Mouse (Mus musculus): ENCODE measurements around the gene Uba52.

Gene Uba52

GRCm38 (mm10) chr8:70510228-70510915 lies at the start of gene Uba52:
TSS of gene Uba52 (minus strand) at chr8:70510801.
- peak; percentile 99 for DNase-seq (ENCODE audit: low spot score)

DNA sequence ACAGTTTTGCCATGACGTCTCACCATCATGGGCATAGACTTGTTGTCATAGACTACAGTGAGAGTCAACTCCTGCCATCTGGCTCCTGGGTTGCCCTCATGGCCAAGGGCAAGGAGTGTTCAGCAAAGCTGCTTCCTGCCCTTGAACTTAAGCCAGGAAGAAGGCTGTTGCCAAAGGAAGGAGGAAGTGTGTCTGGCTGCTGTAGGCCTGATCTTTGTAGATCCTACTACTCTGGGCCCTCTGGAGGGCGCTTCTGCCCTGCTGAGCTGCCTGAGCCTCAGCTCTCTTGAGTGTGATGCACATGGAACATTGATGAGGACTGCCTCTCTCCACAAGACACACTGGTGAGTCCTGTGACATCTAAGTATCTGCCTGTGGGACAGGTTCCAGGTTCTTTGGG lies 49.5 kb upstream of the Uba52 start:
- DNase-seq (ENCODE audit: low spot score): peak; percentile 8

GRCm38 (mm10) chr8:70558983-70559382 lies 48.4 kb upstream of the Uba52 start:
- DNase-seq (ENCODE audit: low spot score): no peak

DNA sequence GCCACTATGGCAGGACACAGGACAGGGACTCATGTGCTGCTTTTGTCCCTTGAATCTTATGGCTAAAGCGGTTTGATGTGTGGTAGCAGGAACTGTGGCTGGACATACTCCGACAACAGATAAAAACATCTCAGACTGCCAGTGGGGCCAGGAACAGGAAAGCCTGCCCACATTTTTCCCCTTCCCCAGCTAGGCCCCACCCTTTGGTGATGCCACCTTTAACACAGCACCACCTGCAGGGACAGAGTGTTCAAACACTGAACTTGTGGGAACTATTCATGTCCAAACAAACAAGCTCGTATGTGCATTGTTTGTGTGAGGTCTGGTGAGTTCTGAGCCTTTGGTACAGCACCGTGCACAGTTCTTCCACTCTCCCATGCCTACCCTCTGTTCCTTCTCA lies 47.7 kb upstream of the Uba52 start:
- DNase-seq (ENCODE audit: low spot score): no peak

GRCm38 (mm10) chr8:70555079-70555747 lies 44.6 kb upstream of the Uba52 start:
- no peak for DNase-seq (ENCODE audit: low spot score)

GRCm38 (mm10) chr8:70553740-70554139 lies 43.1 kb upstream of the Uba52 start:
- no peak for DNase-seq (ENCODE audit: low spot score)

- DNase-seq (ENCODE audit: low spot score): no peak
These were observed 42.2 kb upstream of the Uba52 start for GRCm38 (mm10) chr8:70552836-70553235.

DNA sequence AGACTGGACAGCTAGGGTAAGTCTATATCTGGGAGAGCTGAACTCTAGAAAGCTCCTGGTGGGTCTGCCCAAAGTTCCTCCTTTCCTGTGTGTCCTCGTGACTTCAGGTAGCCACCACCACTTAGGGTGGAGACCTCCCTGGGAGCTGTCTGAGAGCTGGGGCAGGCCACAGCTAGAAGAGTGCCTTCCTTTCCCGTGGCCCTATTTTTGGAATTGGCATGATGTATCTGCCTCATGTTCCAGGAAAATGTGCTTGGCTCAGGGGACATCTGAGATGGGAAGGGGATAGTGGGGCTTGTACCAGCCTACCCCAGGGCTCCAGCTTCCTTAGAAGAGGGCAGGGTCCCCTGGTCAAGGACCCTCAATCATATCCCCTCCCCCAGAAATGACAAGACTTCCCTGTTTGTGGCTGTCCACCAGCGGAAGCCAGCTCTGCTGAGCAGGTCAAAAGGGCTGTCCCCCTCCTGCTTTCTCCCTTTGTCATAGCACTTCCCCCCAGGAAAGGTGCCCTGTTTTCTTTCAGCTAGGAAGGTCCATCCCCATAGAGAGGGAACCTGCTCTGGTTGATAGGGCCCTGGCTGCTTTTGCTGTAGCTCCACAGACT lies 41.1 kb upstream of the Uba52 start:
- DNase-seq (ENCODE audit: low spot score): no peak

- DNase-seq (ENCODE audit: low spot score): no peak
These were observed 39.0 kb upstream of the Uba52 start for GRCm38 (mm10) chr8:70549412-70550184.

GRCm38 (mm10) chr8:70547762-70548161 lies 37.2 kb upstream of the Uba52 start:
- DNase-seq (ENCODE audit: low spot score): no peak

- no peak for DNase-seq (ENCODE audit: low spot score)
These were observed 35.8 kb upstream of the Uba52 start for GRCm38 (mm10) chr8:70546412-70546811.

GRCm38 (mm10) chr8:70544200-70544687 lies 33.6 kb upstream of the Uba52 start:
- no peak for DNase-seq (ENCODE audit: low spot score)

GRCm38 (mm10) chr8:70541081-70541480 lies 30.5 kb upstream of the Uba52 start:
- no peak for DNase-seq (ENCODE audit: low spot score)

DNA sequence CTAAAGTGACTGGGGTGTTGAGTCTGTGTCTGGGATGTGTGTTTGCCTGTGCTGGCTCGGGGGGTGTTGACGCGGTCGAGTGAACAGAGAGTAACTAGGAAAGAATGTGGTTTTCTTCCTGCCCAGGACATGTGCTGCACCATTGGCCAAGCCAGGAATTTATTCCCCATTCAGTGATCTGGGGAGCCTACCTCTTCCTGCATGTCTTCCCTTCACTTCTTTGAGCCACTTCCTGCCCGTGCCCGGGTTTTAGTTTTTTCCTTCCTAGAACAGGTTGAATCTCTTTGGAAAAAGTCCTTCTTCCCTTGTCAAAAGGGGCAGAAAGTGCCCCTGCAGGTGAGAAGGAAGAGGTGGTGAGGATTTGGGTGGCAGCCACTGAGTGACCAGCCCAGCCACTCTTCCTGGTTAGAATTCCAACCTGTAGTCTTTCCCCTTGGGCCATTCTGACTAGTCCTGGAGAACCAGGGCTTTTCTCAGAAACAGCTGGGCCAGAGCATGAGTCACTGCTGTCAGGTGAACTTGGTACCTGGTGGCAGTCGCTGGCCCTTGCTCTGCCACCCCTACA lies 30.0 kb upstream of the Uba52 start:
- no peak for DNase-seq (ENCODE audit: low spot score)

DNA sequence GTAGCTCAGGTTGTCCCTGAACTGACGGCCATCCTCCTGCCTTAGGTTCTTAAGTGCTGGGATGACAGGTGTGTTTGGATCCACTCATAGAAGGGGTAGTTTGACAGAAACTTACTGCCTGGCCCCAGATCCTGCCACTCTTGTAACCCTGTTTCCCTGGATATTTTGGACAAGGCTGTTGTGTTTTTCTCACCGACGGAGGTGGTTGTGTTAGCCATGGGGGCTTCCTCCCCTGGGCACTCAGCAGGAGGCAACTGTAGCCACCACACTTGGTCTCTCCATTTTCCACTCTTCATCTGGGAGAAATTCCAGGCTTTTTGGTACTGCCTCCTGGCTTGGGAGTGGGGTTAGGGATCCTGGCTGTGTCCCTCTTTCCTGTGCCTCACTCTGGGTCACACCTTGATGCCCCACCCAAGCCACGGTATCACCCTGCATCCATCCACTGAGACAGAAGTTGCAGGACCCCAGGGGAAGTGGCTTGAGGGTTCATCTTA lies 29.5 kb upstream of the Uba52 start:
- no peak for DNase-seq (ENCODE audit: low spot score)

DNA sequence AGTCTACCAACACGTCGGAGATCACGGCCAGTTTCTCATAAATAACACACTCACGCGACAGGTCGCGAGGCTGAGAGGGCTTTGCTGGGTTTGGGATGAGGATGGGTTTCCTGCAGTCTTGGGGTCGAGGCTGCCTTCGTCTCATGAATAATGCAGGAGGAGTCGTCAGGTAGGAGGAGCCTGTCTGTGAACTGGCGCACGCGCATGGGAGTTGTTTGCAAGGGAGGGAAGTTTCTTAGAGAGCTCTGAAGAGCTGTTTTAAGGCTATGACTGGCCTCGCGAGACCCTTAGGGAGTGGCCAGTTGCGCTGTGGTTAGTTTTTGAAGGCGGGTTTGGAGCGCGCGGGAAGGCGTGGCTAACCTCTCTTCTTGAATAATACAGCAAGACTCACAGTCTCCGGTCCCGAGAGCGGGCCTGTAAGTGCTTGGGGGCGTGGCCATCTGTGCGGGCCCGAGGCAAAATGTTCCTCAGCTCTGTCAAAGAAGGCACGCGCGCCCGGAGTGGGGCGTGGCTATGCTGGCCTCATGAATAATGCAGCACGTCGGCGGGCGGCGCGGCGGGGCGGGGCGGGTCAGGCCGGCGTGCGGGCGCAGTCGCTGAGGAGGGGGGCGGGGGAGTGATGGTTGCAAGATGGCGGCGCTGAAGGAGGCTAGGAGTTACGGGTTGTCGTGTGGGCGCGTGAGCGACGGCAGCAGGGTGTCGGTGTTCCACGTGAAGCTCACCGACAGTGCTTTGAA lies 28.6 kb upstream of the Uba52 start, which contains the start of gene Ell:
TSS of gene Ell (plus strand) at position 381 of the 737 bp plus-strand sequence.
- DNase-seq (ENCODE audit: low spot score): peak; percentile 99

- DNase-seq (ENCODE audit: low spot score): peak; percentile 99
These were observed 28.1 kb upstream of the Uba52 start for GRCm38 (mm10) chr8:70538633-70539076.

- peak; percentile 70 for DNase-seq (ENCODE audit: low spot score)
These were observed 27.5 kb upstream of the Uba52 start for GRCm38 (mm10) chr8:70538024-70538579.

GRCm38 (mm10) chr8:70535701-70536100 lies 25.1 kb upstream of the Uba52 start:
- no peak for DNase-seq (ENCODE audit: low spot score)

DNA sequence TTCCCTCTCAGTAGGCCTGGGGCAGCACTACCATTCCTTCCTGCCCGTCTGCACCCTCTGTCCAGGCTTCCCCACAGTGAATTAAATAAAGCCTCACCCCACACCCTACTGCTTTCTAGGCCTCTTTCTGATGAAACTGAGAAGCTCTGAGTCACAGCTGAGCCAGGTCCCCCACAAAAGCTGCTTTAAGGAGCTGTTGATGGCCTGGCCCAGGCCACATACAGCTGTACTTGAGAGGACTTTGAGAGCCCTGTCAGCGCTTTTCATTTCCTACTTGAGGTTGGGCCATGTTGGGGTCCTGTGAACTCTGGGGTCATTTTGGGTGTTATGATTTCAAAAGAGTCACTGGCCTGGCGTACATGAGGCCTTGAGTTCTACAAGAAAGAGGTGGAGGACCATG lies 24.6 kb upstream of the Uba52 start:
- DNase-seq (ENCODE audit: low spot score): no peak

GRCm38 (mm10) chr8:70534281-70534680 lies 23.7 kb upstream of the Uba52 start:
- no peak for DNase-seq (ENCODE audit: low spot score)

Measured in embryo, embryonic 10 days (tissue).